Mouse (Mus musculus) intestine, embryonic 15.5 days (tissue): ENCODE measurements around the gene Rtraf. TPM values are rescaled to one million over a fixed set of nuclear protein-coding genes. Genes with fewer than 3 reads are reported as not detected.
A peak's percentile ranks its signal among the peaks of the same experiment; 100 is the strongest.
"Not testable (repeated sequence)": the region's sequence is repeated elsewhere in the genome, so short reads cannot be mapped to it uniquely, and the experiment has no call there.

ENCODE experiments used
- ATAC-seq: fragments of 200-750 bp; cut with Nextera tagmentation; 2 replicates; pipeline ENCODE4 v1.8.0; 2017; ENCODE audit warnings: moderate TSS enrichment, moderate library complexity
- H3K27ac ChIP-seq: fragments of 300-500 bp; sonication (generic); 2 replicates; pipeline ENCODE4 v1.5.1; 2015; ENCODE audit warnings: mild to moderate bottlenecking, inconsistent platforms
- H3K27me3 ChIP-seq: fragments of 300-500 bp; sonication (generic); replicated peaks from 2 replicates; pipeline ENCODE4 v1.6.1; 2015; ENCODE audit warnings: inconsistent platforms
- H3K36me3 ChIP-seq: fragments of 300-500 bp; sonication (generic); 2 replicates; pipeline ENCODE4 v1.6.1; 2015; ENCODE audit warnings: inconsistent platforms
- H3K4me1 ChIP-seq: fragments of 300-500 bp; sonication (generic); replicated peaks from 2 replicates; pipeline ENCODE4 v1.6.1; 2015; ENCODE audit warnings: inconsistent platforms
- H3K4me2 ChIP-seq: fragments of 300-500 bp; sonication (generic); replicated peaks from 2 replicates; pipeline ENCODE4 v1.6.1; 2015; ENCODE audit warnings: mild to moderate bottlenecking, inconsistent platforms
- H3K4me3 ChIP-seq: fragments of 300-500 bp; sonication (generic); replicated peaks from 2 replicates; pipeline ENCODE4 v1.5.1; 2015; ENCODE audit warnings: inconsistent platforms
- H3K9ac ChIP-seq: fragments of 300-500 bp; sonication (generic); 2 replicates; pipeline ENCODE4 v1.6.1; 2015; ENCODE audit warnings: inconsistent platforms
- H3K9me3 ChIP-seq: fragments of 300-500 bp; sonication (generic); 2 replicates; pipeline ENCODE4 v1.6.1; 2016; ENCODE audit warnings: inconsistent platforms
- WGBS: fragments of 180-500 bp; shearing (Covaris S2); methylation state at CpG from one replicate; pipeline ENCODE4 v1.1.7; 2015; 5-methylcytosine and 5-hydroxymethylcytosine counted together
- polyA plus RNA-seq: library from polyadenylated mRNA; unstranded; fragments of >200 nt; fragmentation: Nextera tagmentation; extraction: Ambion mirVana; gene quantifications from 2 replicates; pipeline ENCODE4 v1.2.1, GENCODE M21; 2015

Rtraf gene
- 195 and 217 TPM in 2 replicates for polyA plus RNA-seq

- ATAC-seq, result peak; percentile 100
Measured at GRCm38 (mm10) chr14:19823321-19824142, at the start of gene Rtraf. TSS of gene Rtraf (minus strand) at chr14:19823824.

DNA sequence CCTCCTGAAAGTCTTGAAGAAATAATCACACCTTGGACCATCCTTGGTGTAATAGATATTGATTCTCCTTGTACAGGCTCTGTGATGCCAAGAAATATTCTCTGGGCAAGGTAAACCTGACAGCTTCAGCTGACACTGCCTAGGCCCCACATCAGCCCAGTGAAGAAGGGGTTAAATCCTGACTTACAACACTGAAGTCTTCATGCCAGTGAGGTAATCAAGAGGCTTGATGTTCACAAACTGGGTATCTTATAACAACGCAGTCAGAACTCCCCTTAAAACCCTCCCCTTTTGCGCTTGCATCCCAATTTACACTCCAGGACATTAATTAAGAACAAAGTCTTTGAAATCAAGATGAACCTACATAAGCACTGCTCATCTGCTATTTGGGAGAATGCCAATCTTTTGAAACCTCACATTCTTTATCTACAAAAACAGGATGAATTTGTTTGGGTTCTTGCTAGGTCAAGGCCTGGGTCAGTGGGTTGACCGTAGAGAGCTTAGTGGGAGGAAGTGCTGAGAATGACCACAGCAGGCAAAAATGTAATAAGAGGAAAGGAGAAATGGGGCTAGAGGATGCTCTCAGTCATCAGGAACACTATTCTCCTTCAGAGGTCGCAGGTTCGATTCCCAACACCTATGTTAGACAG lies 43.8 kb upstream of the Rtraf start:
- 51% methylated on average over 5 of the region's 5 CpGs for WGBS
- H3K27me3 ChIP-seq, result no peaks in the 10 kb centered on the region
- H3K4me2 ChIP-seq, result no peak overlapping the region
- no peaks in the 10 kb centered on the region for H3K36me3 ChIP-seq
- no peak for ATAC-seq
- no peaks in the 10 kb centered on the region for H3K4me1 ChIP-seq
- H3K9ac ChIP-seq, result no peak overlapping the region
- no peaks in the 10 kb centered on the region for H3K9me3 ChIP-seq
- H3K27ac ChIP-seq, result no peak overlapping the region
- H3K4me3 ChIP-seq, result no peak overlapping the region

More at GRCm38 (mm10) chr14:19823321-19824142, at the start of gene Rtraf:
- Histone ChIP-seq H3K9ac (peak within 1 kb of the TSS; percentile 93), H3K4me3 (peak within 1 kb of the TSS; percentile 96), H3K9me3 (no peaks in the 10 kb centered on the region), H3K36me3 (peaks cover 6% of the 10 kb centered on the region; the same call in 1 of the 2 replicates), H3K4me2 (peak within 1 kb of the TSS; percentile 73), H3K27ac (peak within 1 kb of the TSS; percentile 74), H3K4me1 (0 out of 2 replicates have a peak, but pooled peaks cover 6% of the 10 kb centered on the region), H3K27me3 (no peaks in the 10 kb centered on the region)
- under 1% methylated on average over 78 of the region's 80 CpGs for WGBS

- not testable (repeated sequence) for H3K9ac ChIP-seq, H3K4me2 ChIP-seq, H3K36me3 ChIP-seq, H3K4me3 ChIP-seq, H3K27me3 ChIP-seq, H3K27ac ChIP-seq, H3K9me3 ChIP-seq, H3K4me1 ChIP-seq, ATAC-seq
- WGBS, result 84% methylated on average over 9 of the region's 9 CpGs
Measured at GRCm38 (mm10) chr14:19865121-19865520, 41.5 kb upstream of the Rtraf start.

DNA sequence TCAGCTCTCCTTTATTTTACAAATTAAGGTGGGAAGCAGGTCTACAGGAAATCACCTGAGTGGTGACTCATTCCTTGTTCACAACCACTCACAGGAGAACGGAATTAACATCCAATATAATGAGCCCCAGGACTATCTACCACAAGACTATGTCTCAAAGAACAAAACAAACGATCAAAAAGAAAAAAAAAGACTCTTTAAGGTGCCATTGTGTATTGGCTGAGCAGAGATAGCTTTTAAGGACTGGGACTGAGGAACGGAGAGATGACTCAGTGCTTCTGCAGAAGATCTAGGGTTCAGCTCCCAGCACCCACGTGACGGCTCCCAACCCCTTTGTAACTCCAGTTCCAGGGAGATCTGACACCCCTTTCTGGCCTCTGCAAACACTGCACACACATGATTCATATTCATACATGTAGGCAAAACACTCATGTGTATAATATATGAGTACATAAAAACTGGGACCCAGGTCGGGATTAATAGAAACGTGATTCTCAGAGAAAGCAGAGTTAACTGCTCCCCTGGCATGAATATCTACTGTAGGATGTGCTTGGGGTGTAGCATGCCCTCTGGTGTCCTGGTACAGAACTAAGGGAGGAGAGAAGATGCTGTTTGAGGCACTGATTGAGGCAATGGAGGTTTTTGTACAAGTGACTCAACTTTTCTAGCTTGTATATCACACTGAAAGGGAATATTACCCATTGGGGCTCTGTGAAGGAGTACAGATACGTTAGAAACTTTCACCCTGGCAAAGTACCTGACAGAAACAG lies 37.9 kb upstream of the Rtraf start:
- ATAC-seq, result no peak

GRCm38 (mm10) chr14:19860281-19860680 lies 36.7 kb upstream of the Rtraf start:
- WGBS, result 86% methylated on average over 4 of the region's 4 CpGs
- Histone ChIP-seq H3K27me3 (no peaks in the 10 kb centered on the region), H3K36me3 (no peaks in the 10 kb centered on the region), H3K4me3 (no peak overlapping the region), H3K9ac (no peak overlapping the region), H3K27ac (no peak overlapping the region), H3K4me1 (no peaks in the 10 kb centered on the region), H3K4me2 (no peak overlapping the region), H3K9me3 (no peaks in the 10 kb centered on the region)
- ATAC-seq, result no peak

More for the DNA sequence above, 37.9 kb upstream of the Rtraf start:
- WGBS, result 84% methylated on average over 8 of the region's 8 CpGs
- no peak overlapping the region for H3K9ac ChIP-seq
- no peaks in the 10 kb centered on the region for H3K9me3 ChIP-seq
- no peak overlapping the region for H3K4me2 ChIP-seq
- H3K4me3 ChIP-seq, result no peak overlapping the region
- no peaks in the 10 kb centered on the region for H3K4me1 ChIP-seq
- no peaks in the 10 kb centered on the region for H3K36me3 ChIP-seq
- H3K27ac ChIP-seq, result no peak overlapping the region
- no peaks in the 10 kb centered on the region for H3K27me3 ChIP-seq

- Histone ChIP-seq H3K9me3 (no peaks in the 10 kb centered on the region), H3K27me3 (no peaks in the 10 kb centered on the region), H3K27ac (no peak overlapping the region), H3K4me3 (no peak overlapping the region), H3K4me2 (no peak overlapping the region), H3K36me3 (no peaks in the 10 kb centered on the region), H3K9ac (no peak overlapping the region), H3K4me1 (no peaks in the 10 kb centered on the region)
- WGBS, result 36% methylated on average over 8 of the region's 8 CpGs
- ATAC-seq, result no peak
Measured at GRCm38 (mm10) chr14:19858808-19859776, 35.5 kb upstream of the Rtraf start.

GRCm38 (mm10) chr14:19858279-19858678 lies 34.7 kb upstream of the Rtraf start:
- no peak overlapping the region for H3K9ac ChIP-seq
- WGBS, result 77% methylated on average over 2 of the region's 2 CpGs
- no peaks in the 10 kb centered on the region for H3K27me3 ChIP-seq
- H3K27ac ChIP-seq, result no peak overlapping the region
- no peak overlapping the region for H3K4me2 ChIP-seq
- no peak overlapping the region for H3K4me3 ChIP-seq
- no peaks in the 10 kb centered on the region for H3K4me1 ChIP-seq
- no peaks in the 10 kb centered on the region for H3K9me3 ChIP-seq
- ATAC-seq, result no peak
- no peaks in the 10 kb centered on the region for H3K36me3 ChIP-seq

DNA sequence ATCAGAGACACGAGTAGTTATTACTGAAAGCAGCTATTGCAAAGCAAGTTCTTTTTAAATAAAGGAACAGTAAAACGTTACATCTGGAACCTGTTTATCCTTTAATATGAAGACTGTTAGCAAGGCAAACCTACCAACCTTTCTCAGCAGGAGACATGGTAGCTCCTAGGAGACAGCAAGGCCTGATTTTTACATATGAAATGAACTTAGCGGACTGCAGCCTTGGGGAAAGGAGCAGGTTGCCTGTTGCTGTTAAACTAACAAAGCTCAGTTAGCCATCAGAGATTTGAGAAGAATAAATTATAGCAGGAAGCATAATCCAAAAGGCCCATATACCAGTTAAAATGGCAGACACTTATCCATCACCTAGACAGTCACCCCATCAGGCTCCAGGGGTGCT lies 29.8 kb upstream of the Rtraf start:
- Histone ChIP-seq H3K36me3 (no peaks in the 10 kb centered on the region), H3K27ac (no peak overlapping the region), H3K4me1 (no peaks in the 10 kb centered on the region), H3K4me3 (no peak overlapping the region), H3K9ac (no peak overlapping the region), H3K27me3 (no peaks in the 10 kb centered on the region), H3K9me3 (no peaks in the 10 kb centered on the region), H3K4me2 (no peak overlapping the region)
- ATAC-seq, result no peak
- WGBS, result 62% methylated on average over 3 of the region's 3 CpGs

- 24% methylated on average over 15 of the region's 15 CpGs for WGBS
- Histone ChIP-seq H3K4me3 (0 out of 2 replicates have a peak overlapping the region, but pooled peaks have one; percentile 19), H3K9ac (peak overlapping the region; percentile 20; the same call in 1 of the 2 replicates), H3K9me3 (no peaks in the 10 kb centered on the region), H3K4me1 (0 out of 2 replicates have a peak, but pooled peaks cover 5% of the 10 kb centered on the region), H3K36me3 (no peaks in the 10 kb centered on the region), H3K27ac (no peak overlapping the region), H3K27me3 (no peaks in the 10 kb centered on the region), H3K4me2 (peak overlapping the region; percentile 55)
- ATAC-seq, result peak; percentile 41; the same call in 1 of the 2 replicates
Measured at GRCm38 (mm10) chr14:19839600-19840332, 16.1 kb upstream of the Rtraf start.

GRCm38 (mm10) chr14:19836289-19836688 lies 12.7 kb upstream of the Rtraf start:
- 0 out of 2 replicates have a peak, but pooled peaks cover 5% of the 10 kb centered on the region for H3K4me1 ChIP-seq
- WGBS, result 81% methylated on average over 3 of the region's 3 CpGs
- no peak for ATAC-seq

GRCm38 (mm10) chr14:19825481-19825880 lies 1.9 kb upstream of the Rtraf start:
- Histone ChIP-seq H3K4me3 (no peak overlapping the region), H3K4me1 (0 out of 2 replicates have a peak, but pooled peaks cover 3% of the 10 kb centered on the region), H3K36me3 (peaks cover 6% of the 10 kb centered on the region; the same call in 1 of the 2 replicates), H3K27ac (no peak overlapping the region), H3K9ac (no peak overlapping the region), H3K9me3 (no peaks in the 10 kb centered on the region), H3K4me2 (no peak overlapping the region), H3K27me3 (no peaks in the 10 kb centered on the region)
- 79% methylated on average over 11 of the region's 11 CpGs for WGBS
- ATAC-seq, result no peak

More at GRCm38 (mm10) chr14:19836289-19836688, 12.7 kb upstream of the Rtraf start:
- Histone ChIP-seq H3K4me3 (no peak overlapping the region), H3K9ac (no peak overlapping the region), H3K27ac (no peak overlapping the region), H3K36me3 (no peaks in the 10 kb centered on the region), H3K9me3 (no peaks in the 10 kb centered on the region), H3K4me2 (no peak overlapping the region), H3K27me3 (no peaks in the 10 kb centered on the region)
